8 mouse cellular contexts compared by ENCODE assay signal in the genomic region with DNA sequence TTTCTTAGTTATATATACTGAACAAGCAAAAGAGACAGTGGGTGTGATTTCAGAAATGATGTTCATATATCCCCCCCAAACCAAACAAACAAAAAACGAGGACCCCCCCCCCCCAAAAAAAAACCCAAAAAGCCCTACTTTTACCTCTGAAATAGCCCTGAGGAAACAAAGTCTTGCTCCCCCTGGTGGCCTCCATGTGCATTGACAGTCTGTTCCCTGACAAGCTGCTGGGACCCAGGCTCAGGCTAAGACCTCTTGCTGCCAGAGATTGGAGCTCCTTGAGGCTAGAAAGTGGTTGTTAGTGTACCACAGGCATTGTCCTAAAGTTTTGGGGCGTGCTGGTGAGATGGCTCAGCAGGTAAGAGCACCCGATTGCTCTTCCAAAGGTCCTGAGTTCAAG. TPM values are rescaled to one million over a fixed set of nuclear protein-coding genes. Genes with fewer than 3 reads are reported as not detected.
DNase-seq lines count a peak whose midpoint lies in the region; ATAC-seq and TF ChIP-seq lines count a peak whose summit lies in the region.

No protein-coding gene starts in this region.

- H3K9me3 ChIP-seq in midbrain, postnatal 0 days (ENCODE audit: low read length): no peaks in the 10 kb centered on the region
- no peaks in the 10 kb centered on the region for H3K9me3 ChIP-seq in midbrain, embryonic 11.5 days (ENCODE audit: control insufficient read depth, low read length)
- H3K9me3 ChIP-seq in forebrain, embryonic 10.5 days: no peaks in the 10 kb centered on the region

- no peak overlapping the region for H3K9ac ChIP-seq in midbrain, postnatal 0 days (replicated peaks; ENCODE audit: low read length, poor library complexity, severe bottlenecking)
- H3K9ac ChIP-seq in midbrain, embryonic 11.5 days (ENCODE audit: low read length): no peak overlapping the region

- no peaks in the 10 kb centered on the region for H3K27me3 ChIP-seq in midbrain, postnatal 0 days (ENCODE audit: insufficient read depth, low read length)
- no peaks in the 10 kb centered on the region for H3K27me3 ChIP-seq in midbrain, embryonic 11.5 days (ENCODE audit: control insufficient read depth, insufficient read depth, low read length)
- H3K27me3 ChIP-seq in forebrain, embryonic 10.5 days (ENCODE audit: poor library complexity, severe bottlenecking): no peaks in the 10 kb centered on the region

- H3K36me3 ChIP-seq in midbrain, postnatal 0 days (ENCODE audit: insufficient read depth, low read length): no peaks in the 10 kb centered on the region
- H3K36me3 ChIP-seq in midbrain, embryonic 11.5 days (ENCODE audit: control insufficient read depth, insufficient read depth, low read length): no peaks in the 10 kb centered on the region
- H3K36me3 ChIP-seq in forebrain, embryonic 10.5 days (replicated peaks): no peaks in the 10 kb centered on the region

- no peak overlapping the region for H3K27ac ChIP-seq in midbrain, postnatal 0 days (ENCODE audit: low read depth, low read length)
- H3K27ac ChIP-seq in midbrain, embryonic 11.5 days (ENCODE audit: low read depth, low read length): no peak overlapping the region
- H3K27ac ChIP-seq in forebrain, embryonic 10.5 days: no peak overlapping the region

- H3K4me1 ChIP-seq in midbrain, postnatal 0 days (ENCODE audit: insufficient read depth, low read length): no peaks in the 10 kb centered on the region; the same call in 1 of the 2 replicates
- no peaks in the 10 kb centered on the region for H3K4me1 ChIP-seq in midbrain, embryonic 11.5 days (ENCODE audit: control insufficient read depth, insufficient read depth, low read length)
- peaks cover 4% of the 10 kb centered on the region for H3K4me1 ChIP-seq in forebrain, embryonic 10.5 days

- TF ChIP-seq CTCF in midbrain, postnatal 0 days (IDR thresholded peaks at IDR 0.05): peak; percentile 68

- ATAC-seq in midbrain, postnatal 0 days (ENCODE audit: low FRiP score): no peak
- no peak for ATAC-seq in midbrain, embryonic 11.5 days (ENCODE audit: low FRiP score)

- WGBS in midbrain, postnatal 0 days: 57% methylated on average over 3 of the region's 3 CpGs
- 52% methylated on average over 3 of the region's 3 CpGs for WGBS in midbrain, embryonic 11.5 days
- 45% methylated on average over 3 of the region's 3 CpGs for WGBS in forebrain, embryonic 10.5 days

- no peak overlapping the region for H3K4me2 ChIP-seq in midbrain, postnatal 0 days (ENCODE audit: low read depth, low read length, poor library complexity, severe bottlenecking)
- no peak overlapping the region for H3K4me2 ChIP-seq in midbrain, embryonic 11.5 days

- H3K4me3 ChIP-seq in midbrain, postnatal 0 days (ENCODE audit: low read depth, low read length): no peak overlapping the region
- H3K4me3 ChIP-seq in midbrain, embryonic 11.5 days (ENCODE audit: low read depth, low read length): no peak overlapping the region
- H3K4me3 ChIP-seq in forebrain, embryonic 10.5 days: no peak overlapping the region

- DNase-seq in embryo, embryonic 10 days (ENCODE audit: low spot score): peak; percentile 51
- no peak for DNase-seq in embryo, embryonic 9.5 days (ENCODE audit: extremely low spot score)
- no peak for DNase-seq in midbrain, postnatal 0 days (ENCODE audit: low spot score)
- no peak for DNase-seq in midbrain, embryonic 11.5 days (ENCODE audit: low spot score, missing footprints)
- DNase-seq in c-Kit-positive CD71-positive TER-119-positive erythroid progenitor cells, embryonic 14.5 days (ENCODE audit: low spot score): peak; percentile 59
- DNase-seq in lung, postnatal 36 days: peak; percentile 63
- DNase-seq in frontal cortex, postnatal 14 days (ENCODE audit: low spot score in 2 of 2): no peak
- no peak for DNase-seq in forebrain, embryonic 10.5 days (ENCODE audit: extremely low spot score, low spot score)

RNA-seq across cellular contexts. Expression of gene Stoml1, which starts 28.6 kb away (rescaled TPM):
- total RNA-seq in midbrain, postnatal 0 days (2014; rRNA removed): 159 and 170 TPM in 2 replicates
- 161 and 172 TPM in 2 replicates for polyA plus RNA-seq in midbrain, postnatal 0 days (2015; fragmentation: Nextera tagmentation; extraction: Ambion mirVana)
- 27.6 and 29.7 TPM in 2 replicates for polyA plus RNA-seq in midbrain, embryonic 11.5 days (2014; fragmentation: Nextera tagmentation; extraction: Ambion mirVana)
- 24.8 and 28.8 TPM in 2 replicates for polyA plus RNA-seq in forebrain, embryonic 10.5 days (2016; fragmentation: Nextera tagmentation; extraction: Ambion mirVana)

RNA-seq across cellular contexts. Expression of gene Loxl1, which starts 31.4 kb away (rescaled TPM):
- total RNA-seq in midbrain, postnatal 0 days (2014; rRNA removed): 5.9 and 10.6 TPM in 2 replicates
- polyA plus RNA-seq in midbrain, postnatal 0 days (2015; fragmentation: Nextera tagmentation; extraction: Ambion mirVana): 6.6 and 7.0 TPM in 2 replicates
- 9.9 TPM in 2 replicates for polyA plus RNA-seq in midbrain, embryonic 11.5 days (2014; fragmentation: Nextera tagmentation; extraction: Ambion mirVana)
- polyA plus RNA-seq in forebrain, embryonic 10.5 days (2016; fragmentation: Nextera tagmentation; extraction: Ambion mirVana): 7.1 and 7.2 TPM in 2 replicates

RNA-seq across cellular contexts. Expression of gene Pml, which starts 32.0 kb away (rescaled TPM):
- 5.6 and 9.0 TPM in 2 replicates for total RNA-seq in midbrain, postnatal 0 days (2014; rRNA removed)
- polyA plus RNA-seq in midbrain, postnatal 0 days (2015; fragmentation: Nextera tagmentation; extraction: Ambion mirVana): 2.9 and 3.2 TPM in 2 replicates
- polyA plus RNA-seq in midbrain, embryonic 11.5 days (2014; fragmentation: Nextera tagmentation; extraction: Ambion mirVana): 8.7 and 10.1 TPM in 2 replicates
- 13.7 and 14.4 TPM in 2 replicates for polyA plus RNA-seq in forebrain, embryonic 10.5 days (2016; fragmentation: Nextera tagmentation; extraction: Ambion mirVana)

Comparison
In these comparisons a context has a peak if more than half of its experiments do, and no peak if none do; other contexts are left out.
1. DNase-seq: peak in embryo, embryonic 10 days (single experiment), c-Kit-positive CD71-positive TER-119-positive erythroid progenitor cells, embryonic 14.5 days (single experiment) and lung, postnatal 36 days (single experiment); none in embryo, embryonic 9.5 days (single experiment), midbrain, postnatal 0 days (single experiment), midbrain, embryonic 11.5 days (single experiment), frontal cortex, postnatal 14 days (0 of 2) and forebrain, embryonic 10.5 days (single experiment).